Mouse (Mus musculus): ENCODE data around the gene Dcun1d4. TPM values are rescaled to one million over a fixed set of nuclear protein-coding genes. Genes with fewer than 3 reads are reported as not detected.

Gene Dcun1d4
- total RNA-seq, 1 experiment: 14.9 TPM

DNA sequence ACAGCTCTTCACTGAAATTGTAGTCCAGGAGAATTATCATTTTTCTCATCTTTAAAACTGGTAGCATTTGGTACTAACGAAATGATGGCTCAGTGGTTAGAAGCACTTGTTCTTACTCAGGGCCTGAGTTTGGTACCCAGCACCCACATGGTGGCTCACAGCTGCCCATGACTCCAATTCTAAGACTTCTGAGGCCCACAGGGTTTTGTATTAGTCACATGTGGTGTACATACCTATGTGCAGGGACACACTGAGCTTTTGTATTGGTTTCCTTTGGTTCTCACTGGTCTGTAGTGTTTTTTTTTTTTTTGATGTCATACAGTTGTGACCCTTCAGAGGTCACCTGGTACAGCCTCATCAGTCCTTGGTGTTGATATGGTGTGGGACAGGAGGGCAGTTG is 68.0 kb downstream of the Dcun1d4 start:
- TF ChIP-seq ZNF384 (IDR thresholded peaks at IDR 0.05; ENCODE audit: low read depth, low read length) (no peak), HCFC1 (IDR thresholded peaks at IDR 0.05; ENCODE audit: borderline replicate concordance, insufficient read depth, low read length) (no peak), MAFK (IDR thresholded peaks at IDR 0.05; ENCODE audit: insufficient read depth, low read depth, low read length) (no peak), CHD2 (IDR thresholded peaks at IDR 0.05; ENCODE audit: low read depth, low read length) (no peak), ZC3H11A (IDR thresholded peaks at IDR 0.05; ENCODE audit: borderline replicate concordance, low read depth, low read length) (no peak)
- Histone ChIP-seq H3K27ac (ENCODE audit: insufficient read depth, low read depth, low read length, poor library complexity, severe bottlenecking) (no peak overlapping the region), H3K4me1 (ENCODE audit: control insufficient read depth in 2 of 2, insufficient read depth in 2 of 2, low read length in 2 of 2, poor library complexity in 1 of 2) (no peaks in the 10 kb centered on the region), H3K9ac (ENCODE audit: insufficient read depth, low read depth, low read length, poor library complexity, severe bottlenecking) (no peak overlapping the region), H3K9me3 (ENCODE audit: control insufficient read depth, insufficient read depth, low read depth, low read length) (no peaks in the 10 kb centered on the region), H3K4me3 (ENCODE audit: insufficient read depth in 1 of 2, low read depth in 1 of 2, low read length in 2 of 2, poor library complexity in 1 of 2, severe bottlenecking in 1 of 2) (no peak overlapping the region), H3K36me3 (ENCODE audit: control insufficient read depth, insufficient read depth, low read length, poor library complexity, severe bottlenecking) (peaks cover 17% of the 10 kb centered on the region)
- in situ Hi-C loops (cut with MboI; ENCODE audit: low sequenced_read_pairs in 2 of 2, unreplicated experiment in 2 of 2): no loop called here
- no peak for DNase-seq (ENCODE audit: low read depth, low spot score)

DNA sequence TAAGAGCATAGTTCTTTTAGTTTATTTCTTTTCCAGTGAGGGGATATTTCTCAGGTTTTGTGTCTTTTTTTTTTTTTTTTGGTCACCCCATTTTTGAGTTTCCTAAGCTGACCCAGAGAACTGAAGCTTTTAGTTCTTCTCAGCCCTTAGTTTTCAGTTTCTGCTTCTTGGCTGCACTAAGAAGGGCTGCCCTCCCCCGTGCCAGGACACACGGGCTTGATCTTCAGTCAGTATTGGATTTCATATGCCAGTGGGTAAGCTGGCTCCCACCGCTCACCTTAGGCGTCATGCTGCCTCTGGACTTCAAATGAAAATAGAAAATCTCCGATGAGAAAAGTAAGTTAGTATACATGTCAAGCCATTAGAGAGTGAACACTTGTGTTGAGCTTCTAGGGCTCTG is 71.0 kb downstream of the Dcun1d4 start:
- Histone ChIP-seq H3K27ac (ENCODE audit: insufficient read depth, low read depth, low read length, poor library complexity, severe bottlenecking) (no peak overlapping the region), H3K36me3 (ENCODE audit: control insufficient read depth, insufficient read depth, low read length, poor library complexity, severe bottlenecking) (peaks cover 20% of the 10 kb centered on the region), H3K9me3 (ENCODE audit: control insufficient read depth, insufficient read depth, low read depth, low read length) (no peaks in the 10 kb centered on the region), H3K4me3 (ENCODE audit: insufficient read depth in 1 of 2, low read depth in 1 of 2, low read length in 2 of 2, poor library complexity in 1 of 2, severe bottlenecking in 1 of 2) (no peak overlapping the region), H3K4me1 (ENCODE audit: control insufficient read depth in 2 of 2, insufficient read depth in 2 of 2, low read length in 2 of 2, poor library complexity in 1 of 2) (no peaks in the 10 kb centered on the region), H3K9ac (ENCODE audit: insufficient read depth, low read depth, low read length, poor library complexity, severe bottlenecking) (no peak overlapping the region)
- in situ Hi-C loops (cut with MboI; ENCODE audit: low sequenced_read_pairs in 2 of 2, unreplicated experiment in 2 of 2): no loop called here
- DNase-seq (ENCODE audit: low read depth, low spot score): no peak
- TF ChIP-seq ZNF384 (IDR thresholded peaks at IDR 0.05; ENCODE audit: low read depth, low read length) (no peak), MAFK (IDR thresholded peaks at IDR 0.05; ENCODE audit: insufficient read depth, low read depth, low read length) (no peak), HCFC1 (IDR thresholded peaks at IDR 0.05; ENCODE audit: borderline replicate concordance, insufficient read depth, low read length) (no peak), CHD2 (IDR thresholded peaks at IDR 0.05; ENCODE audit: low read depth, low read length) (no peak), ZC3H11A (IDR thresholded peaks at IDR 0.05; ENCODE audit: borderline replicate concordance, low read depth, low read length) (no peak)

DNA sequence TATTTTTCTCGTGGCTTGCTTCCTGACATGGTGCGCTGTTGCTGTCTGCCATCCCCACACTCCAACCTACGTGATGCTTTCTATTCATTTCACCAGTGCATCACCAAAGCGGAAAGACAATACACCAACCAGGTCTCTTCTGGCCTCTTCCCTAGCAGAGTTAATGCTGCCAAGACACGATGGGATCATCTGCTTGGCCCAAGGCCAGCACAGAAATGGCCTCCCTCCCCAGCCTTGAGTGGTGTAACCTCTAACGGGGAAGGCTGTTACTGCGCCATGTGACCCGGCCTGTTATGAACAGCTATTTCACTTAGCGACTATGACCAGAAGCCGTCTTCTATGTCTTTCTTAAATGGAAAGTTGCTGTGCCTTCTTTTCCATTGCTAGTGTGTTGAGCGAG is 73.1 kb downstream of the Dcun1d4 start:
- Histone ChIP-seq H3K4me3 (ENCODE audit: insufficient read depth in 1 of 2, low read depth in 1 of 2, low read length in 2 of 2, poor library complexity in 1 of 2, severe bottlenecking in 1 of 2) (no peak overlapping the region), H3K36me3 (ENCODE audit: control insufficient read depth, insufficient read depth, low read length, poor library complexity, severe bottlenecking) (peaks cover 25% of the 10 kb centered on the region), H3K27ac (ENCODE audit: insufficient read depth, low read depth, low read length, poor library complexity, severe bottlenecking) (no peak overlapping the region), H3K4me1 (ENCODE audit: control insufficient read depth in 2 of 2, insufficient read depth in 2 of 2, low read length in 2 of 2, poor library complexity in 1 of 2) (no peaks in the 10 kb centered on the region), H3K9me3 (ENCODE audit: control insufficient read depth, insufficient read depth, low read depth, low read length) (no peaks in the 10 kb centered on the region), H3K9ac (ENCODE audit: insufficient read depth, low read depth, low read length, poor library complexity, severe bottlenecking) (no peak overlapping the region)
- in situ Hi-C loops (cut with MboI; ENCODE audit: low sequenced_read_pairs in 2 of 2, unreplicated experiment in 2 of 2): no loop called here
- TF ChIP-seq CHD2 (IDR thresholded peaks at IDR 0.05; ENCODE audit: low read depth, low read length) (no peak), ZC3H11A (IDR thresholded peaks at IDR 0.05; ENCODE audit: borderline replicate concordance, low read depth, low read length) (no peak), HCFC1 (IDR thresholded peaks at IDR 0.05; ENCODE audit: borderline replicate concordance, insufficient read depth, low read length) (no peak), ZNF384 (IDR thresholded peaks at IDR 0.05; ENCODE audit: low read depth, low read length) (no peak), MAFK (IDR thresholded peaks at IDR 0.05; ENCODE audit: insufficient read depth, low read depth, low read length) (no peak)
- no peak for DNase-seq (ENCODE audit: low read depth, low spot score)

DNA sequence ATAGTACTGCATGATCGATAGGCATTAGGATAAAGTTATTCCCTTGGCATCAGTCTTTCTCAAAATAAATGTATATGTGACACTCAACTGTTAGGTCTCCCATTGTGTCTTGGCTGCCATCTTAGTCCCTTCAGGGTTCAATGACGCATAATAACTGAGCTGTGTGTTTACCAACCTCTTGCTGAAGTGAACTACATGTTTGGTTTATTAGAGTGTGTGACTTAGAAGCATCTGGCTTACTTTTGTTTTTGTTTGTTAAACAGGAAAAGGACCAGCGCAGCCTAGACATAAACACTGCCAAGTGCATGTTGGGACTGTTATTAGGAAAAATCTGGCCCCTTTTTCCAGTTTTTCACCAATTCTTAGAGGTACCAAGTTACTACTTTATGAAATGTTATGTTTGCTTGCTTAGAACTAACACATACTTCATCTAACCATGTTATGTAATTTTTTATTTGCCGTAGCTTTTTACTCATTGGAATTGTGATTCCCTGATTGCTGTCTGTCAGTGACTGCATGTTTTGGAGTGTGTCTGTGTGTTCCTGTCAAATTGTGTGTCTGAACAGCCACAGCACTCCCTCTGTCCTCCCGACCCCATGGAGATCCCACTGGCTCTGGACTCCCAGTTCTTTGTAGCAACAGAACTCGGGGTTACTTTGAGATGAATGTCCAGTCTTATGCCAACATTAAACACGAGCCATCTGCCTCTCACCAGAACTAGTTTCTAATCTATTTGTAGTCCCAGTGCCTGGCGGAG is 74.5 kb downstream of the Dcun1d4 start:
- DNase-seq (ENCODE audit: low read depth, low spot score): no peak
- H3K4me3 ChIP-seq (ENCODE audit: insufficient read depth in 1 of 2, low read depth in 1 of 2, low read length in 2 of 2, poor library complexity in 1 of 2, severe bottlenecking in 1 of 2): no peak overlapping the region
- TF ChIP-seq MAFK (IDR thresholded peaks at IDR 0.05; ENCODE audit: insufficient read depth, low read depth, low read length) (no peak), CHD2 (IDR thresholded peaks at IDR 0.05; ENCODE audit: low read depth, low read length) (no peak), ZC3H11A (IDR thresholded peaks at IDR 0.05; ENCODE audit: borderline replicate concordance, low read depth, low read length) (no peak), ZNF384 (IDR thresholded peaks at IDR 0.05; ENCODE audit: low read depth, low read length) (no peak), HCFC1 (IDR thresholded peaks at IDR 0.05; ENCODE audit: borderline replicate concordance, insufficient read depth, low read length) (no peak)
- H3K9me3 ChIP-seq (ENCODE audit: control insufficient read depth, insufficient read depth, low read depth, low read length): no peaks in the 10 kb centered on the region
- H3K27ac ChIP-seq (ENCODE audit: insufficient read depth, low read depth, low read length, poor library complexity, severe bottlenecking): no peak overlapping the region
- no peak overlapping the region for H3K9ac ChIP-seq (ENCODE audit: insufficient read depth, low read depth, low read length, poor library complexity, severe bottlenecking)
- in situ Hi-C loops (cut with MboI; ENCODE audit: low sequenced_read_pairs in 2 of 2, unreplicated experiment in 2 of 2): no loop called here
- H3K4me1 ChIP-seq (ENCODE audit: control insufficient read depth in 2 of 2, insufficient read depth in 2 of 2, low read length in 2 of 2, poor library complexity in 1 of 2): no peaks in the 10 kb centered on the region
- H3K36me3 ChIP-seq (ENCODE audit: control insufficient read depth, insufficient read depth, low read length, poor library complexity, severe bottlenecking): peaks cover 27% of the 10 kb centered on the region
